Mouse (Mus musculus): ENCODE data around the gene Cd244a.

- TF ChIP-seq CHD2 (IDR thresholded peaks at IDR 0.05; ENCODE audit: low read depth, low read length) (no peak), ZNF384 (IDR thresholded peaks at IDR 0.05; ENCODE audit: low read depth, low read length) (no peak), MAFK (IDR thresholded peaks at IDR 0.05; ENCODE audit: insufficient read depth, low read depth, low read length) (no peak), ZC3H11A (IDR thresholded peaks at IDR 0.05; ENCODE audit: borderline replicate concordance, low read depth, low read length) (no peak), HCFC1 (IDR thresholded peaks at IDR 0.05; ENCODE audit: borderline replicate concordance, insufficient read depth, low read length) (no peak)
Measured at GRCm38 (mm10) chr1:171647716-171648115, 88.7 kb downstream of the Cd244a start.
